Mouse (Mus musculus): ENCODE results near the gene Hist2h3c2.

GRCm38 (mm10) chr3:96255926-96256593 is 17.1 kb upstream of the Hist2h3c2 start:
- no peak for TF ChIP-seq EP300 (IDR thresholded peaks at IDR 0.05; ENCODE audit: low read depth)
- TF ChIP-seq CTCF (IDR thresholded peaks at IDR 0.05; ENCODE audit: low read depth): no peak
